Mouse (Mus musculus): ENCODE measurements around the gene Usf2. TPM values are rescaled to one million over a fixed set of nuclear protein-coding genes. Genes with fewer than 3 reads are reported as not detected.

Gene Usf2
- total RNA-seq, 4 experiments from 2014 or later = 118 to 123 (median 120) TPM

DNA sequence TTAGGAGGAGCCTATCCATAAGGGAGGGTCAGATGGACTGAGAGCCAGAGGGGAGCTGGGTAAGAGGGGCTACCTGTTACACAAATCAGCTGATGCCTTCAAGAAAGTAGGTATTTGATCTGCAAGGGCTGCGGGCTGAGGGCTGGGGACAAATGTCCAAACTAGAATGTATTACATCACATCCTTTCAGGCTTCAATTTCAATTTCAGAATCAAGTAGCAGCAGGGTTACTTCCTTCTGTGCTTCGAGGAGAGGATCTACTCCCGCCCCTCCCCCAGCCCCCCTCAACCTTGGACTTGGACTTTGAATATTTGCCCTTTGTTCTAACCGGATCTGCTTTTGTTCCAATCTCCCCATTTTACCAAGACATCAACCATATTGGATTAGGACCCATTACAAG lies 39.4 kb downstream of the Usf2 start:
- no peak for DNase-seq (ENCODE audit: low spot score in 2 of 2)

DNA sequence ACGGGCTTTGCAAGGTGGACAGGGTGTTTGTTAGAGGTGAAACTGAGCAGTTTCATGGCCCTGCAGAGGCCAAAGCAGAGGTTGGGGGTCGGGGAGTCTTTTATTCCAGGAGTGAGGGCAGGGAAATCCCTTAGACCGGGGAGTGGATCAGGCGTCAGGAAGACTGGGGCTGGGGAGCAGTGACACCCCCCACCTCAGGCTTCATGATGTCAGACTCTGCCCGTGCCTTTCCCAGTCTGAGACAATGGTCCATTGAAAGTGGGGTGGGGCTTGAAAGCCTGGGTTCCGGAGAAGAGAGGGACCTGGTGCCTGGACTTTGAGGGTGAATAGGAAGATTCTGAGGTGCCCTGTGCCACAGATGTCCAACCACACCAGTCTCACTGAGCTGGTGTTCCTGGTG lies 39.9 kb downstream of the Usf2 start:
- peak in 1 of 2 experiments; percentile 47 for DNase-seq (ENCODE audit: low spot score in 2 of 2)

DNA sequence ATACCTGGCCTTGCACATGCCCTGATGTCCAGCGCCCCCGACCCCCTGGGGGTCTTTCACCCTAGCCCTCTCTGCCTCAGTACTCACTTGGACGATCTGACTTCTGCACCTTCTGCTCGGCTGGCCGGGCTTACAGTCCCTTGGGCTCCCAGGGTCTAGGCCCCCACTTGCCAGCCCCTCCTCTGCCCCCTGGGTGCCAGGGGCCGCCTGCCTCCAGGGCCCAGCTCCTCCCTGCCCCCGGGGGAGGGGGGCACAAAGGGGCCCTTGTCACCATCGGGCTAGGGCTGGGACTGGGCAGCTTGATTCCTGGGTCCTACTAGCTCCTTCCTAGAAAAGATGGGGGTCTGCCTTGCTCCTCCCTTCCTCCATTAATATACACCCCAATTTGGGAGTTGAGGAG lies 41.9 kb downstream of the Usf2 start, which contains the start of gene Mag:
Gene Mag (minus strand): TSS at position 142 of the 400 bp plus-strand sequence.
- DNase-seq (ENCODE audit: low spot score in 2 of 2) = peak; percentile 26 to 38

DNA sequence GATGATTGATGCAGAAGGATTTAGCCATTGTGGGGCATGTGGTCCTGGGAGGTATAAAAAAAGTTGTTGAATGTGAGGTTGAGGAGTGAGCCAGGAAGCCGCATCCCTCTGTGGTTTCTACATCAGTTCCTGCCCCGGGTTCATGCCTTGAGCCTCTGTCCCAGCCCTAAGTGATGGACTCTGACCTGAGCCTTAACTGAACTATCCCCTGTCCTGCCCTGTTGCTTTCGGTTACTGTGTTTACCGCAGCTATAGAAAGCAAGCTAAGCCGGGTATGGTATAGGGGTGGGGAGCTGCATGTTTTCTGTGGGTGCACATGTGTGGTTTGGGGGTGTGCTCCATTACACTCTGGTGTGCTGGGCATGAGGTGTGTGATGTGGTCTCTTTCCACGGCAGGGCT lies 46.8 kb downstream of the Usf2 start:
- no peak for DNase-seq (ENCODE audit: low spot score in 2 of 2)

DNA sequence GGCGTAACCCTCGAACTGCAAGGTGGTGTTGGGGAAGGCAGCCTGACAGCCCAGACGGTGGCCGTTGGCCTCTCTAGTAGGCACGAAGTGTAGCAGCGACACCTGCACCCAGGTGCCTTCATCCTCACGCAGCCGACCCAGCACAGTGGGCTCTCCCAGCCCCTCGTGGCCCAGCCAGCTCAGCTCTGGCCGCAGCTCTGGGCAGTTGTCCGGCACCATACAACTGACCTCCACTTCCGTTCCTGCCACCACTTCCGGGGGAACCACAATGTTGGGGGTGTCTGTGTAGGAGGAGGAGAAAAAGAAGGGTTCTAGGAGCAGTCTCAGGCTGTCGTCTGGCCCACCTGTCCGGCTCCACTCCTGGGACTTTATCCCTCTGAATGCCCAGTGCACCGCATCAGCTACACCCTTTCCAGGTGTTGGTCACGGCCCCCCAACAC lies 47.6 kb downstream of the Usf2 start:
- DNase-seq (ENCODE audit: low spot score in 2 of 2) = no peak

DNA sequence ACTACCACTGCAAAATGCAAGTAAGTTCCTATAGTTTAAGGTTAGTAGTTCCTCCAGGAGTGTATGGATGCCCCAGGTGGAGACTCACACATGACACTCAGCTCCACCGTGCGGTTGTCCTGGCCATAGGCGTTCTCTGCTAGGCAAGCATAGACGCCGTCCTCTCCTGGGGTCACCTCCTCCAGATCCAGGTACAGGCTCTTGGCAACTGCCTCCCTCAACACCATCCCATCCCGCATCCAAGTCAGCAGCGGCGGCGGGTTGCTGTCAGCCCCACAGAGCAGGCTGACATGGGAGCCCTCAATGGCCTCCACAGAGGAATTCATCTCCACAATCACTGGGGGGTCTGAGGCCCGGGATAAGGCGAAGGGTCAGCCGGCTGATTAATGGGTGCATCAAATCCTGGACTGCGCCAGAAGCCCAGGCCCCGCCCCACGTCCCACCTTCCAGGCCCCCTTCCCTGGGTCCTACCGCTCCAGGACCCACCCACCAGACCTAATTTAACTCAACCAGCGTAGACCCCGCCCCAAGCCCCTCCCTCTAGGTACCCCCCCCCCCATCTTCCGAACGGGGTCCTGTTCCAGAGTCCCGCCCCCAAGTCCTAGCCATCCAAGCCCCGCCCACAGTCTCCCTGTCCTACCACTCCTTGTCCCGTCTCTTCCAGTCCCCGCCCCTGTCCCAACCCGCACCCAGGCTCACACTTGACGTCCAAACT lies 48.2 kb downstream of the Usf2 start:
- no peak for DNase-seq (ENCODE audit: low spot score in 2 of 2)

DNA sequence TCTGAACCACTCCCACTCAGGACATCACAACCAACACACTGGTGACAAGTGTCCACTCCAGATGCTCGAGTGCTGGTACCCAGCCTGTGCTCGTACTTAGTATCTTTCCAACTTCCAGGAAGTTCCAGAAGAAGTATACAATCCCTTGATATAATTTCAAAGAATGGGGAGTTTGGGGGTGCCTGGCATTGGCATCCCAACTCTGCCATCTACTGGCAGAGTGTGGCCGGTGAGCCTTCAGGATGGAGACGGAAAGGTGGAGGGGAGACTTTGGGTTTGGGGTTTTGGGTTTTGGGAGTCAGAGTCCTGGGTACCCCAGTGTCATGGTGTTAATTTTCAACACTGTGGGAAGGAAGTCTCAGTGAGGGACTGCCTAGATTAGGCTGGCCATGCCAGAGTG lies 52.6 kb downstream of the Usf2 start:
- DNase-seq (ENCODE audit: low spot score in 2 of 2) = no peak

Other genes with a start within 250 kb of the Usf2 start
- gene Atp4a, start 244.6 kb downstream of the Usf2 start, total RNA-seq (2022) = 1 to 10 TPM; 1.1 to 2.1 (median 1.6) TPM
- 100 to 1,000 TPM; 110 to 119 (median 116) TPM for gene Tmem147, start 227.3 kb downstream of the Usf2 start, total RNA-seq (2022)
- not detected for gene Gapdhs, start 213.1 kb downstream of the Usf2 start, total RNA-seq (2022)
- gene Sbsn, start 205.3 kb downstream of the Usf2 start, total RNA-seq (2022) = 10 to 100 TPM in 1 of 4 experiments, 1 to 10 TPM in 3; 7.8 to 11.8 (median 8.4) TPM
- 1 to 10 TPM in 1 of 4 experiments, under 1 TPM in 2, not detected in 1; 0.84 to 1.5 (median 0.95) TPM for gene Dmkn, start 193.0 kb downstream of the Usf2 start, total RNA-seq (2022)
- gene Krtdap, start 168.9 kb downstream of the Usf2 start, total RNA-seq (2022) = not detected
- gene Ffar2, start 133.0 kb downstream of the Usf2 start, total RNA-seq (2022) = under 1 TPM in 1 of 4 experiments, not detected in 3; 0.20 TPM
- not detected for gene Ffar3, start 100.6 kb downstream of the Usf2 start, total RNA-seq (2022)
- gene Ffar1, start 95.2 kb downstream of the Usf2 start, total RNA-seq (2022) = not detected
- 1 to 10 TPM in 2 of 4 experiments, not detected in 2; 1.1 to 1.6 TPM for gene Cd22, start 76.5 kb downstream of the Usf2 start, total RNA-seq (2022)
- 100 to 1,000 TPM; 151 to 226 (median 183) TPM for gene Mag, start 41.9 kb downstream of the Usf2 start, total RNA-seq (2022)
- not detected for gene Hamp2, start 32.1 kb downstream of the Usf2 start, total RNA-seq (2022)
- not detected for gene Hamp, start 12.8 kb downstream of the Usf2 start, total RNA-seq (2022)
- gene Lsr, start 16.7 kb upstream of the Usf2 start, total RNA-seq (2022) = 1 to 10 TPM; 5.1 to 9.0 (median 6.0) TPM
- gene Fam187b, start 17.0 kb upstream of the Usf2 start, total RNA-seq (2022) = under 1 TPM in 1 of 4 experiments, not detected in 3; 0.21 TPM
- 10 to 100 TPM; 27.5 to 36.2 (median 30.7) TPM for gene Fxyd5, start 85.7 kb upstream of the Usf2 start, total RNA-seq (2022)
- 100 to 1,000 TPM; 103 to 116 (median 108) TPM for gene Fxyd7, start 94.7 kb upstream of the Usf2 start, total RNA-seq (2022)
- 100 to 1,000 TPM in 2 of 4 experiments, 10 to 100 TPM in 2; 80.5 to 263 (median 172) TPM for gene Fxyd1, start 100.4 kb upstream of the Usf2 start, total RNA-seq (2022)
- gene Lgi4, start 102.5 kb upstream of the Usf2 start, total RNA-seq (2022) = 10 to 100 TPM; 38.3 to 64.2 (median 55.9) TPM
- gene Fxyd3, start 119.9 kb upstream of the Usf2 start, total RNA-seq (2022) = 1 to 10 TPM in 3 of 4 experiments, not detected in 1; 1.4 to 2.3 (median 1.6) TPM
- 1 to 10 TPM; 4.8 to 9.5 (median 5.4) TPM for gene Hpn, start 158.5 kb upstream of the Usf2 start, total RNA-seq (2022)
- gene Scn1b, start 170.2 kb upstream of the Usf2 start, total RNA-seq (2022) = 100 to 1,000 TPM; 572 to 623 (median 584) TPM
- 100 to 1,000 TPM; 115 to 132 (median 125) TPM for gene Gramd1a, start 199.1 kb upstream of the Usf2 start, total RNA-seq (2022)

All from layer of hippocampus, adult 8-10 months (tissue).